Mouse (Mus musculus): ENCODE results near the gene Frmd4a. TPM values are rescaled to one million over a fixed set of nuclear protein-coding genes. Genes with fewer than 3 reads are reported as not detected.

The Frmd4a gene
- polyA plus RNA-seq, 2 experiments, result 39.6 to 47.0 TPM

GRCm38 (mm10) chr2:4237686-4238085 is 220.2 kb downstream of the Frmd4a start:
- DNase-seq (ENCODE audit: low spot score) (no peak), ATAC-seq (ENCODE audit: low FRiP score, low read depth) (no peak)
- no peak overlapping the region for H3K4me3 ChIP-seq (replicated peaks; ENCODE audit: low read length)
- 44% methylated on average over 5 of the region's 5 CpGs for WGBS
- no peak overlapping the region for H3K9ac ChIP-seq (ENCODE audit: low read depth, low read length, severe bottlenecking)
- no peak for TF ChIP-seq POLR2A (IDR thresholded peaks at IDR 0.05; ENCODE audit: borderline replicate concordance, extremely low read depth, insufficient read depth, insufficient read length)
- no peaks in the 10 kb centered on the region for H3K36me3 ChIP-seq (ENCODE audit: control insufficient read depth, insufficient read depth, low read length)
- H3K9me3 ChIP-seq (ENCODE audit: control insufficient read depth, low read length), result no peaks in the 10 kb centered on the region
- H3K4me2 ChIP-seq (replicated peaks; ENCODE audit: low read depth, low read length, severe bottlenecking), result no peak overlapping the region
- H3K4me1 ChIP-seq (ENCODE audit: control insufficient read depth, insufficient read depth, low read length), result peaks cover 4% of the 10 kb centered on the region; the same call in 1 of the 2 replicates
- H3K27ac ChIP-seq (replicated peaks; ENCODE audit: low read depth, low read length), result no peak overlapping the region
- H3K27me3 ChIP-seq (ENCODE audit: control insufficient read depth, insufficient read depth, low read length), result no peaks in the 10 kb centered on the region

GRCm38 (mm10) chr2:4249723-4250122 is 232.2 kb downstream of the Frmd4a start:
- Histone ChIP-seq H3K4me2 (replicated peaks; ENCODE audit: low read depth, low read length, severe bottlenecking) (no peak overlapping the region), H3K27me3 (ENCODE audit: control insufficient read depth, insufficient read depth, low read length) (no peaks in the 10 kb centered on the region), H3K27ac (replicated peaks; ENCODE audit: low read depth, low read length) (no peak overlapping the region), H3K9me3 (ENCODE audit: control insufficient read depth, low read length) (no peaks in the 10 kb centered on the region), H3K4me3 (replicated peaks; ENCODE audit: low read length) (no peak overlapping the region), H3K4me1 (ENCODE audit: control insufficient read depth, insufficient read depth, low read length) (peaks cover 26% of the 10 kb centered on the region), H3K36me3 (ENCODE audit: control insufficient read depth, insufficient read depth, low read length) (no peaks in the 10 kb centered on the region), H3K9ac (ENCODE audit: low read depth, low read length, severe bottlenecking) (no peak overlapping the region)
- no peak for DNase-seq (ENCODE audit: low spot score)
- ATAC-seq (ENCODE audit: low FRiP score, low read depth), result no peak
- 42% methylated on average over 6 of the region's 6 CpGs for WGBS
- TF ChIP-seq POLR2A (IDR thresholded peaks at IDR 0.05; ENCODE audit: borderline replicate concordance, extremely low read depth, insufficient read depth, insufficient read length), result no peak

- no peak for TF ChIP-seq POLR2A (IDR thresholded peaks at IDR 0.05; ENCODE audit: borderline replicate concordance, extremely low read depth, insufficient read depth, insufficient read length)
- peaks cover 26% of the 10 kb centered on the region for H3K4me1 ChIP-seq (ENCODE audit: control insufficient read depth, insufficient read depth, low read length)
- no peaks in the 10 kb centered on the region for H3K27me3 ChIP-seq (ENCODE audit: control insufficient read depth, insufficient read depth, low read length)
- H3K27ac ChIP-seq (replicated peaks; ENCODE audit: low read depth, low read length), result peak overlapping the region; percentile 75
- 19% methylated on average over 9 of the region's 9 CpGs for WGBS
- H3K4me3 ChIP-seq (replicated peaks; ENCODE audit: low read length), result no peak overlapping the region
- ATAC-seq (ENCODE audit: low FRiP score, low read depth), result peak; percentile 59; the same call in 1 of the 2 replicates
- peak; percentile 17 for DNase-seq (ENCODE audit: low spot score)
- H3K9ac ChIP-seq (ENCODE audit: low read depth, low read length, severe bottlenecking), result no peak overlapping the region
- peak overlapping the region; percentile 4; the same call in 1 of the 2 replicates for H3K4me2 ChIP-seq (replicated peaks; ENCODE audit: low read depth, low read length, severe bottlenecking)
- H3K36me3 ChIP-seq (ENCODE audit: control insufficient read depth, insufficient read depth, low read length), result no peaks in the 10 kb centered on the region
- no peaks in the 10 kb centered on the region for H3K9me3 ChIP-seq (ENCODE audit: control insufficient read depth, low read length)
Observed at GRCm38 (mm10) chr2:4252541-4253291, 235.2 kb downstream of the Frmd4a start.

GRCm38 (mm10) chr2:4253348-4253747 is 235.8 kb downstream of the Frmd4a start:
- Histone ChIP-seq H3K4me1 (ENCODE audit: control insufficient read depth, insufficient read depth, low read length) (peaks cover 26% of the 10 kb centered on the region), H3K27me3 (ENCODE audit: control insufficient read depth, insufficient read depth, low read length) (no peaks in the 10 kb centered on the region), H3K27ac (replicated peaks; ENCODE audit: low read depth, low read length) (peak overlapping the region; percentile 75), H3K9ac (ENCODE audit: low read depth, low read length, severe bottlenecking) (no peak overlapping the region), H3K4me3 (replicated peaks; ENCODE audit: low read length) (no peak overlapping the region), H3K9me3 (ENCODE audit: control insufficient read depth, low read length) (no peaks in the 10 kb centered on the region), H3K36me3 (ENCODE audit: control insufficient read depth, insufficient read depth, low read length) (no peaks in the 10 kb centered on the region), H3K4me2 (replicated peaks; ENCODE audit: low read depth, low read length, severe bottlenecking) (peak overlapping the region; percentile 4; the same call in 1 of the 2 replicates)
- peak; percentile 72 for DNase-seq (ENCODE audit: low spot score)
- WGBS, result 14% methylated on average over 4 of the region's 4 CpGs
- no peak for TF ChIP-seq POLR2A (IDR thresholded peaks at IDR 0.05; ENCODE audit: borderline replicate concordance, extremely low read depth, insufficient read depth, insufficient read length)
- peak; percentile 82 for ATAC-seq (ENCODE audit: low FRiP score, low read depth)

- Histone ChIP-seq H3K27ac (replicated peaks; ENCODE audit: low read depth, low read length) (no peak overlapping the region), H3K27me3 (ENCODE audit: control insufficient read depth, insufficient read depth, low read length) (no peaks in the 10 kb centered on the region), H3K9me3 (ENCODE audit: control insufficient read depth, low read length) (no peaks in the 10 kb centered on the region), H3K9ac (ENCODE audit: low read depth, low read length, severe bottlenecking) (no peak overlapping the region), H3K4me1 (ENCODE audit: control insufficient read depth, insufficient read depth, low read length) (peaks cover 26% of the 10 kb centered on the region), H3K36me3 (ENCODE audit: control insufficient read depth, insufficient read depth, low read length) (no peaks in the 10 kb centered on the region), H3K4me2 (replicated peaks; ENCODE audit: low read depth, low read length, severe bottlenecking) (no peak overlapping the region), H3K4me3 (replicated peaks; ENCODE audit: low read length) (no peak overlapping the region)
- WGBS, result 34% methylated on average over 5 of the region's 5 CpGs
- ATAC-seq (ENCODE audit: low FRiP score, low read depth) (peak; percentile 56; the same call in 1 of the 2 replicates), DNase-seq (ENCODE audit: low spot score) (no peak)
- no peak for TF ChIP-seq POLR2A (IDR thresholded peaks at IDR 0.05; ENCODE audit: borderline replicate concordance, extremely low read depth, insufficient read depth, insufficient read length)
Observed at GRCm38 (mm10) chr2:4254083-4254482, 236.6 kb downstream of the Frmd4a start.
